Mouse (Mus musculus) small intestine, adult 2 months (tissue): ENCODE results near the gene Ebf1.

Experiments used
- CTCF ChIP-seq: fragments of 200-500 bp; IDR thresholded peaks from 2 replicates; pipeline ENCODE4 v1.5.1; 2012; ENCODE audit warnings: low read depth, mild to moderate bottlenecking, control low read depth, inconsistent platforms, low read length, moderate library complexity, mixed read lengths; ENCODE audit not compliant: insufficient replicate concordance, insufficient read length; ENCODE audit errors: extremely low read depth
- POLR2A ChIP-seq: fragments of 200-500 bp; IDR thresholded peaks from 2 replicates; pipeline ENCODE4 v1.6.1; 2012; ENCODE audit warnings: low read depth, mild to moderate bottlenecking, control low read depth, inconsistent platforms, low read length, moderate library complexity

- TF ChIP-seq POLR2A (no peak), CTCF (no peak)
These were observed 97.1 kb downstream of the Ebf1 start for GRCm38 (mm10) chr11:44714188-44714587.
